Mouse (Mus musculus) liver, embryonic 15.5 days (tissue): ENCODE measurements at regions not wholly inside any gene's neighbourhood (a gene's known extent, or its start where the extent isn't known, plus 50 kb on each side); places are given as distances from the start of the nearest gene placed in this dataset.

Experiments used
- ATAC-seq: fragments of 200-750 bp; cut with Nextera tagmentation; 2 replicates; pipeline ENCODE4 v1.8.0; 2017; ENCODE audit warnings: moderate number of reproducible peaks, mild to moderate bottlenecking, moderate library complexity; ENCODE audit not compliant: insufficient read depth
- H3K27ac ChIP-seq: fragments of 300-500 bp; sonication (generic); replicated peaks from 2 replicates; pipeline ENCODE4 v1.5.1; 2015; ENCODE audit warnings: mild to moderate bottlenecking, inconsistent platforms
- H3K27me3 ChIP-seq: fragments of 300-500 bp; sonication (generic); 2 replicates; pipeline ENCODE4 v1.6.1; 2015; ENCODE audit warnings: mild to moderate bottlenecking, inconsistent platforms
- H3K36me3 ChIP-seq: fragments of 300-500 bp; sonication (generic); replicated peaks from 2 replicates; pipeline ENCODE4 v1.6.1; 2015; ENCODE audit warnings: moderate library complexity, mild to moderate bottlenecking, inconsistent platforms
- H3K4me1 ChIP-seq: fragments of 300-500 bp; sonication (generic); replicated peaks from 2 replicates; pipeline ENCODE4 v1.6.1; 2015; ENCODE audit warnings: inconsistent platforms
- H3K4me2 ChIP-seq: fragments of 300-500 bp; sonication (generic); 2 replicates; pipeline ENCODE4 v1.6.1; 2015; ENCODE audit warnings: moderate library complexity, mild to moderate bottlenecking, inconsistent platforms
- H3K4me3 ChIP-seq: fragments of 300-500 bp; sonication (generic); replicated peaks from 2 replicates; pipeline ENCODE4 v1.5.1; 2015; ENCODE audit warnings: mild to moderate bottlenecking, inconsistent platforms
- H3K9ac ChIP-seq: fragments of 300-500 bp; sonication (generic); 2 replicates; pipeline ENCODE4 v1.6.1; 2015; ENCODE audit warnings: moderate library complexity, mild to moderate bottlenecking, inconsistent platforms
- H3K9me3 ChIP-seq: fragments of 300-500 bp; sonication (generic); replicated peaks from 2 replicates; pipeline ENCODE4 v1.6.1; 2016; ENCODE audit warnings: inconsistent platforms
- WGBS: fragments of 180-500 bp; shearing (Covaris S2); methylation state at CpG from one replicate; pipeline ENCODE4 v1.1.7; 2015; ENCODE audit warnings: mixed read lengths; ENCODE audit not compliant: insufficient replicate concordance; 5-methylcytosine and 5-hydroxymethylcytosine counted together

GRCm38 (mm10) chr2:114835694-114836093 lies 180.9 kb upstream of the Dph6 start:
- no peak overlapping the region for H3K9ac ChIP-seq
- ATAC-seq: no peak
- no peaks in the 10 kb centered on the region for H3K4me1 ChIP-seq
- H3K9me3 ChIP-seq: no peaks in the 10 kb centered on the region
- 18% methylated on average over 2 of the region's 2 CpGs for WGBS
- H3K4me2 ChIP-seq: no peak overlapping the region
- no peaks in the 10 kb centered on the region for H3K36me3 ChIP-seq
- H3K27me3 ChIP-seq: no peaks in the 10 kb centered on the region
- H3K4me3 ChIP-seq: no peak overlapping the region
- no peak overlapping the region for H3K27ac ChIP-seq

GRCm38 (mm10) chr2:114843696-114844388 lies 189.1 kb upstream of the Dph6 start:
- no peaks in the 10 kb centered on the region for H3K9me3 ChIP-seq
- no peak for ATAC-seq
- H3K9ac ChIP-seq: no peak overlapping the region
- H3K4me3 ChIP-seq: no peak overlapping the region
- H3K4me1 ChIP-seq: no peaks in the 10 kb centered on the region
- H3K36me3 ChIP-seq: no peaks in the 10 kb centered on the region
- H3K4me2 ChIP-seq: no peak overlapping the region
- no peaks in the 10 kb centered on the region for H3K27me3 ChIP-seq
- WGBS: 66% methylated on average over 9 of the region's 9 CpGs
- no peak overlapping the region for H3K27ac ChIP-seq

- 53% methylated on average over 3 of the region's 3 CpGs for WGBS
- no peaks in the 10 kb centered on the region for H3K4me1 ChIP-seq
- no peak overlapping the region for H3K4me3 ChIP-seq
- no peaks in the 10 kb centered on the region for H3K27me3 ChIP-seq
- no peak overlapping the region for H3K4me2 ChIP-seq
- no peaks in the 10 kb centered on the region for H3K9me3 ChIP-seq
- ATAC-seq: no peak
- H3K27ac ChIP-seq: no peak overlapping the region
- no peaks in the 10 kb centered on the region for H3K36me3 ChIP-seq
- no peak overlapping the region for H3K9ac ChIP-seq
Measured at GRCm38 (mm10) chr2:114844389-114844771, 189.6 kb upstream of the Dph6 start.

- H3K4me3 ChIP-seq: no peak overlapping the region
- no peak overlapping the region for H3K27ac ChIP-seq
- H3K4me2 ChIP-seq: no peak overlapping the region
- H3K9ac ChIP-seq: no peak overlapping the region
- H3K36me3 ChIP-seq: no peaks in the 10 kb centered on the region
- no peaks in the 10 kb centered on the region for H3K9me3 ChIP-seq
- H3K27me3 ChIP-seq: no peaks in the 10 kb centered on the region
- ATAC-seq: no peak
- no peaks in the 10 kb centered on the region for H3K4me1 ChIP-seq
- WGBS: 78% methylated on average over 5 of the region's 5 CpGs
Measured at GRCm38 (mm10) chr2:114848439-114848838, 193.7 kb upstream of the Dph6 start.

GRCm38 (mm10) chr2:114848914-114849313 lies 194.2 kb upstream of the Dph6 start:
- Histone ChIP-seq H3K27ac (no peak overlapping the region), H3K4me1 (no peaks in the 10 kb centered on the region), H3K9me3 (no peaks in the 10 kb centered on the region), H3K4me2 (no peak overlapping the region), H3K36me3 (no peaks in the 10 kb centered on the region), H3K9ac (no peak overlapping the region), H3K27me3 (no peaks in the 10 kb centered on the region), H3K4me3 (no peak overlapping the region)
- WGBS: 58% methylated on average over 2 of the region's 2 CpGs
- no peak for ATAC-seq

GRCm38 (mm10) chr2:114853715-114854530 lies 199.2 kb upstream of the Dph6 start:
- H3K27me3 ChIP-seq: no peaks in the 10 kb centered on the region
- no peak overlapping the region for H3K4me2 ChIP-seq
- no peak overlapping the region for H3K4me3 ChIP-seq
- H3K27ac ChIP-seq: no peak overlapping the region
- no peaks in the 10 kb centered on the region for H3K4me1 ChIP-seq
- H3K36me3 ChIP-seq: no peaks in the 10 kb centered on the region
- WGBS: 44% methylated on average over 13 of the region's 13 CpGs
- no peaks in the 10 kb centered on the region for H3K9me3 ChIP-seq
- ATAC-seq: no peak
- H3K9ac ChIP-seq: no peak overlapping the region

GRCm38 (mm10) chr2:114872272-114872671 lies 217.5 kb upstream of the Dph6 start:
- no peaks in the 10 kb centered on the region for H3K27me3 ChIP-seq
- H3K4me1 ChIP-seq: no peaks in the 10 kb centered on the region
- H3K4me3 ChIP-seq: no peak overlapping the region
- H3K9ac ChIP-seq: no peak overlapping the region
- WGBS: 59% methylated on average over 7 of the region's 7 CpGs
- no peaks in the 10 kb centered on the region for H3K9me3 ChIP-seq
- no peak for ATAC-seq
- no peak overlapping the region for H3K4me2 ChIP-seq
- no peaks in the 10 kb centered on the region for H3K36me3 ChIP-seq
- no peak overlapping the region for H3K27ac ChIP-seq

GRCm38 (mm10) chr2:114873090-114873489 lies 218.3 kb upstream of the Dph6 start:
- Histone ChIP-seq H3K4me2 (no peak overlapping the region), H3K27me3 (no peaks in the 10 kb centered on the region), H3K27ac (no peak overlapping the region), H3K4me3 (no peak overlapping the region), H3K9me3 (no peaks in the 10 kb centered on the region), H3K36me3 (no peaks in the 10 kb centered on the region), H3K9ac (no peak overlapping the region), H3K4me1 (no peaks in the 10 kb centered on the region)
- no peak for ATAC-seq
- WGBS: 56% methylated on average over 4 of the region's 4 CpGs

- no peaks in the 10 kb centered on the region for H3K27me3 ChIP-seq
- no peak overlapping the region for H3K4me3 ChIP-seq
- H3K9ac ChIP-seq: no peak overlapping the region
- WGBS: 59% methylated on average over 2 of the region's 2 CpGs
- H3K4me1 ChIP-seq: no peaks in the 10 kb centered on the region
- no peaks in the 10 kb centered on the region for H3K36me3 ChIP-seq
- no peak overlapping the region for H3K4me2 ChIP-seq
- H3K27ac ChIP-seq: no peak overlapping the region
- no peaks in the 10 kb centered on the region for H3K9me3 ChIP-seq
- no peak for ATAC-seq
Measured at GRCm38 (mm10) chr2:114879084-114879483, 224.3 kb upstream of the Dph6 start.

GRCm38 (mm10) chr2:114879784-114880183 lies 225.0 kb upstream of the Dph6 start:
- Histone ChIP-seq H3K4me1 (no peaks in the 10 kb centered on the region), H3K27me3 (no peaks in the 10 kb centered on the region), H3K36me3 (no peaks in the 10 kb centered on the region), H3K4me3 (no peak overlapping the region), H3K9me3 (no peaks in the 10 kb centered on the region), H3K27ac (no peak overlapping the region), H3K9ac (no peak overlapping the region), H3K4me2 (no peak overlapping the region)
- 55% methylated on average over 2 of the region's 2 CpGs for WGBS
- ATAC-seq: no peak

GRCm38 (mm10) chr2:114885734-114886260 lies 231.0 kb upstream of the Dph6 start:
- Histone ChIP-seq H3K4me2 (no peak overlapping the region), H3K27me3 (no peaks in the 10 kb centered on the region), H3K9me3 (no peaks in the 10 kb centered on the region), H3K9ac (no peak overlapping the region), H3K4me1 (no peaks in the 10 kb centered on the region), H3K27ac (no peak overlapping the region), H3K36me3 (no peaks in the 10 kb centered on the region), H3K4me3 (no peak overlapping the region)
- WGBS: 66% methylated on average over 2 of the region's 2 CpGs
- no peak for ATAC-seq
